Mouse (Mus musculus) T-helper 2 cell (primary cell): ENCODE data around the gene Rere.

Experiments used
- in situ Hi-C: fragments of 300-600 bp; cut with MboI, MseI; formaldehyde crosslinking; loops from one replicate; pipeline ENCODE4 v1.15.1; 2025; ENCODE audit warnings: high pct_unique_total_duplicates

Gene Rere

DNA sequence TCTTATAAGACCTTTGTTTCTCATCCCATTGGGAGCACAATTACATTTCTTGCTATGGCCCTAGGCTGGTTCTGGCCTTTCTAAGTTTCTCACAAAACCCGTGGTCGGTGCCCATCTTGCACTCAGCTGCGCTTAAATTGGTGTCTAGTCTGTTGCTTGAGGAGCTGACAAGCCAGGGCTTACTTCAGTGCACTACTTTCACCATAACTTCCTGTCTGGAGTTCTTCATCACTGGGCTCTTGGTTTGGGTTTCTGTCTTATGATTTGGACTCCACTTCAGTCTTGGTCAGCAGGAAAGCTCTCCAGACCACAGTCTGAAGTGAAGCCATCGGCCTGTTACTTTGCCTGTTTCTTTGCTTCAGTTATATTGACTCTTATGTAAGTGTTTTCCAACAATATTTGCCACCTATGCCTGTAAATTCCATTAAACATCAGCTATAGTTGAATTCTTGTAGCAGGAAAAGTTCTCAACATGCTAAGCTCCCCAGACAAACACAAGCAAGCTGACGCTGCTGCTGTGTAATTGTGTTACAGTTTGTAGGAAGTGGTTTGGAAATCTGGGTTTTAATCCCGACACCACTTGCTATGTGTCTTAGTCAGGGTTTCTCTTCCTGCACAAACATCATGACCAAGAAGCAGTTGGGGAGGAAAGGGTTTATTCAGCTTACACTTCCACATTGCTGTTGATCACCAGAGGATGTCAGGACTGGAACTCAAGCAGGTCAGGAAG lies 59.5 kb downstream of the Rere start:
- in situ Hi-C loops: loop anchor here (5.0 kb wide), 1 partner anchor 126 kb away; no protein-coding TSS in a partner anchor

DNA sequence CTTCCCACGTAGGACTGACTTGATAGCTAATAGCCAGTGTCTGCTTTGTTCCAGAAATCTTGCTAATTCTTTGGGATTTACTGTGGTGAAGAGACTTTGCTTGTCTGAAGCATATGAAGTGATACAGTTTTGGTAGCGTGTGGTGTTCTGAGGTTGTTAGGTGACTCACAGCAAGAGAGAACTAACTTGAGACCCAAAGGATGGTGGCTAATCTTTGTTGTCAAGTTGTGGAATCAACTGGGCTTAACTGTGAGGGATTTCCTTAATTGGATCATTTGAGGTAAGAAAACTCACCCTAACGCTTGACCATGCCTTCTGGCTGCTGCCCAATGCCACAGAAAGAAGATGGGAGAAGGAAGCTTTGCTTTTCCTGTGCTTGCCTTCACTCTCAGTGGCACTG lies 63.1 kb downstream of the Rere start:
- in situ Hi-C loops: loop anchor here (5.0 kb wide), 1 partner anchor 123 kb away; no protein-coding TSS in a partner anchor

DNA sequence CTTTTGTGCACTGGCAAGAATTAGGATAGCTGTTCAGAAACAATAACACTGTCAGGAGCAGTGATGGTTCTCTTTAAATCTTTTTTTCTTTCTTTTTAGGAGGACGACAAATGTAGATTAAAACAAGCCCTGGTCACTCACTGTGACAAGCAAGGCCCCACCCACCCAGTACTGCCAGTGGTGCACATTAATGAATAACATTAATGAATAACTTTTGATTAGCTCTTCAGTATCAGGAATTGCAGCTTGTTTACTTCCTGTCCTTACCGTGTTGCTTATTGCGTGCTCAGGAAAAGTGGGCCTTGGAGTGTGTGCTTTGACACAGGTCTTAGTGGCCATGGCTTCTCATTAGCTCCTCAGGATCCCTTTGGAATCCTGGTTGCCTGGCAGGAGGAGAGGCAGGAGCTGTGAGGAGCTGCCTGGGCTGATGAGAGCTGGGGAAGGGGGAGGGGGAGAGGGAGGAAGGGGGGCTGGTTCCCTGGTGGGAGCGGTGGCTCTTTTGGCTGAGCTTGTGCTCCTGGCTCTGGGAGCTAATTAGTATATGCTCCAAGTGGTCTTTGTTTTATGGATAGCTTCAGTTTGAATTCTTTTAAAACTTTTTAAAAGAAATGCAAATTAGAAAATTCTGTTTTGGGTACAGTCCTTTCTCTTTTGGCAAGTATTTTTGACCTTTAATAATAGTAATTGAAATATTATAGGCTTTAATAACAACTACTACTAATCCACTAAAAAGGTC lies 65.4 kb downstream of the Rere start:
- in situ Hi-C loops: no loop called here

DNA sequence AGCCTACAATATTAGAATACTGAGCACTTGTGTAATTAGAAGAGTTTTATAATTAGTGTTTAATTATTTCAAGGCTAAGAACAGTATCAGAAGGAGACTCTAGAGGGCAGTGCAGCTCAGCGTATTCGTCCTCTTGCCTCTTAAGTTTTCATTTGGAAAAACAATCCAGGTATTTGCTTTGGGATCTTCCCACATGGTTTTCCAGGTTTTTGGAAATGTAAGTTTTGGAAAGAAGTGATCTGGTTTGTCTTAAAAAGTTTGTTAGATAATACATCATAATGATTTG lies 65.9 kb downstream of the Rere start:
- in situ Hi-C loops: no loop called here

DNA sequence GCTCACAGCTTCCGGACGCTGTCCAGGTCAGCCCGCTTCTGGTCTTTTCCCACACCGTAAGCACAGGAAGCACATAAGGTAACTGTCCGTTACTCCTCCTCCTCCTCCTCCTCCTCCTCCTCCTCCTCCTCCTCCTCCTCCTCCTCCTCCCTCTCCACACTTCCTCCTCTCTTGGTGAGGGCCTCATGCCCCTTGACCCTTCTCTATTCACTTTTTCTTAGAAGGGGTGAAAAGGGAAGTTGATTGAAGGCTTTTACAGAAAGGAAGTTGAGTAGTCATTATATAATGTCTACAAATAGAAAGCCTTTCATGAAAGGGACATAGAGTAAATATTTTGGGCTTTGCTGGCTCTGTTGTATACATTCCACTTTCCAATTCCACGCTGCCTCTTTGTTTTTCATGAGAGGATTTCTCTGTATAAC lies 68.2 kb downstream of the Rere start:
- in situ Hi-C loops: no loop called here

DNA sequence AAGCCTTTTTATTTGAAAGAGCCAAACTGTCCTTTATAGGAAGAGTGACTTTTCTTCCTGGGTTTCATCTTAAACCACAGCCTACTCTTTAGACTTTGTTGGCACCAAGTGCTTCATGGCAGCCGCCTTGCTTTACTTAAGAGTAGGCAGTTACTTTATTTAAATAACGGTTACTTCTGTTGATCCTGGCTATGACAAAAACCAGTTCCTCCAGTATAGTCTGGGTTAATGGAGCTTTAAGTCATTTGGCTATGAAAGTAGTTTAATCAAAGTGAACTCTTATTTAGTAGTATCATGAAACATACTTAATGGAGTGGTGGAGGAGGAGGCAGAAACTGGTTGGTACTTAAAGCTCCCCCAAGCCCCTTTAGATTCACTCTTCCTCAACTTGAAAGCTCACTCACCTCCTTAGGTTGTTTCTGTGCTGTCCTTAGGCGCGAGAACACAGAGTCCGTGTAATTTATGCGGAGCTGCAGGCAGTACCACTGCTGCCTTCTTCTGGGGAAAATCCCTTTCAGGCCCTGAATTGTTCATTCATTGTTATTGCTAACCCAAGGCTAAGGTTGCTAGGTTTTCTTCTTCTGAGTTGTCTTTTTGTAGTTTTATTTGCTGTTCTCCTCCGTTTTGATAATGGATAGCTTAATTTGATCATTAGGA lies 70.1 kb downstream of the Rere start:
- in situ Hi-C loops: no loop called here

DNA sequence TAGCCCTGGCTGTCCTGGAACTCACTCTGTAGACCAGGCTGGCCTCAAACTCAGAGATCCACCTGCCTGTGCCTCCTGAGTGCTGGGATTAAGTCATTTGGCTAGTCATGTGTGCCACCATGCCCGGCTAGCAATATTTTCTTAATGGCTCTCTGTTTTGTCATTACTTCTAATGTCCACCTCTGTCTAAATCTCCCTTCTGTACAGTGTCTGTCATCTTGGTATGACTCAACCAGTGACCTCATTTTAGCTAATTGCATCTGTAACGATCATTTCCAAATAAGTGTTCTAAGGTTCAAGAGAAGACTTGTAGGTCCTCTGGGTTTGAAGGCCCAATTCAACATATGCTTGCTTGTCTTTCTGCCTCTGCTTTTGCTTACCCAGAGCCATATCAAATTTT lies 71.3 kb downstream of the Rere start:
- in situ Hi-C loops: no loop called here

DNA sequence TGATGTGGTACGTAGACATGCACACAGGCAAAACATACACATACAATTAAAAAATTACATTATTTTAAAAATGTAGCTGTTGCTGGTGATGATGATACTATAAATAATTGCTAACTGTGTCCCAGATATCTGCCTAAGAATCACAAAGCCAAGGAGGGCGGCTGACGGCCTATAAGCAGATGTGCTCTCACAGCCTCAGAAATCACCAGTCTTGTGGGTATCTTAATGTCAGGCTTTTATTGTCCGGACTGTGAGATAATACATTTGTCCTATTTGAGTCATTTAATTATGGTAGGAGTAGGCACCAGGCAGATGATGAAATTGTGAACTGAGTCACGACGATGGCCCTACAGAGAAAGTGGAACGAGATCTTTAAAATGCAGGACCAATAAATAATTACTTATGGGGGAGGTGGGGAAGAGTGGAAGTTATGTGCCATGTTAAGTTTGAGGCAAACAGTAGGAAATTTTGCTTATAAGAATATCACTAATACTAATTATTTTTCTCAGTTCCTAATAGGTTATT lies 72.0 kb downstream of the Rere start:
- in situ Hi-C loops: no loop called here

DNA sequence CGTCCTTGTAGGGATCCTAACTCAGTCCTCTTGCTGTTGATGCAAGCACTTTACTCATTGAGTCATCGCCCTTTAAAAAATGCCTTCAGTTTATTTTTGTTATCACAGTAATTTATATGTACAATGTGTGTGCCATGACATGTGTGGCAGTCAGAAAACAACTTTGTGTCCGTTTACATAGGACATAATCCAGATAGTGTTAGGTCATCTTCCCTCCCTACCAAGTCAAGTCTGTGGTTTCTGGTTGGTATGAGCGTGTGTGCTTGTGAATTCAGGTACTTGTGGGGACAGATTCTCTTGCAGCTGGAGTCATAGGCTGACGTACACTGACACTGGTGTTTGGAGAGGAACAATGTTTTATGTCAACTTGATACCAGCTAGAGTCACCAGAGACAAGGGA lies 74.4 kb downstream of the Rere start:
- in situ Hi-C loops: no loop called here

DNA sequence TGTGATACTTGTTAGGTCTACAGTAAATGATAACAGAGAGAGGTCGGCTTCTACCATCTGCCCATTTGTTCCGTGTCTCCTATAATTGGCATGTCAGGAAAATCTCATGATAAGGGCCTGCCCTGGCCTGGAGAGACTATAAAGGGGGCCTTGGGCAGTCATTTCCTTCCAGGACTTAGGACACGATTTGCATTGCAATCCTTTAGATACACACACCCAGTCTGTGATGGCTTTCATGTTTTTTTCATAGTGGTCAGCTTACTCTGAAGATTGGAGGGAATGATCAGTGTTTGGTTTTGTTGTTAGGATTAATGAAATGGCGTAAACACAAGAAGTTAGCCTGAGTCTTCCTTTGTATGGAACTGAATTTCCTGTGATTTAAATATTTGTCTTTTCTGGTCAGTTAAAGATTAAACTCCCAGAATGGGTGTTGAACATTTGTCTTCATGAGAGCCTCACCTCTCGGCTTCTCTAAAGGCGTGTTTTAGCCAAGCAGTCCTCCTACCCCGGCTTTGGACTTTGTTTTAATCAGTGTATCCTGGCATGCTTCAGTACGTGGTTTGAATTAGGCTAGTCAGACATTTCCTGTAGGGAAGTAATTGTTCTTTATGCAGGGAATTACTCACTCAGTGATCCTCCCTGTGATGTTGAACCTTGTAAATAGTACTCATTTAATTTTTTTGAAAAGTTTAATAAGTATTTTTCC lies 80.7 kb downstream of the Rere start:
- in situ Hi-C loops: no loop called here

DNA sequence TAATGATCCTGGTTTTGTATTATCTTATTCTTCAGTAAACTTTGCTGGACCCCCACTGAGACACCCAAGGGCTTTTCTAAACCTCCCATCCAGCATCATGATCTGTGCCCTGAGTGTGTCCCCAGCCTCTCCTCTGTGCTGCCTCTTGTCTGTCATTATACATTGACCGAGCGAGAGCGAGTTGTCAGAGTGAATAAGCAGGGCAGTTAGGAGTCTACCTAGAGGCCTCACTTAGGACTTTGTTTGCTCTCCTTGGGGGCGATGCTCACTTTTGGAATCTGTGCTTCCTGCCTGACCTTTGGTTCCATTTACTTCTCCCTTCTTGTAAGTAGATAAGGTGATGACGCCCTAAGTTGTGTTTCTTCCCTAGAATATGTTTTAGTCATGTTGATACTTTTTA lies 81.4 kb downstream of the Rere start:
- in situ Hi-C loops: no loop called here

DNA sequence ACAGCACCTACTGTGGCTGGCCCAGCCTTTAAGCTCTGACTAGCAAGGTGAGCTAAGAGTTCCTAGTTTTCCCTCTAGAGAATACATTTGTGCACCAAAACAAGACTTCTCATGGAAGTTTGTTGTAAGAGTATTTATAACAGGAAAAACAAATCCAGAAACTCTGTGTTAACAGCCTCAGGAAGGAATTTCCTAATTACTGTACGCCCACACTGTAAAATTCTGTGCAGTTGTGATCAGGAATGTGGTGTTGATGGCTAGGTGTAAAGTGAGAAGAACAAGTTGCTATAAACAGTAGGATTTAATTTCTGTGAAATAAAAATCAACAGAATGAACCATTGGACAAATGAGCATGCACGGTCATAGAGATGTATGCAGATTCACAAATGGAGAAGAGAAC lies 83.3 kb downstream of the Rere start:
- in situ Hi-C loops: no loop called here

DNA sequence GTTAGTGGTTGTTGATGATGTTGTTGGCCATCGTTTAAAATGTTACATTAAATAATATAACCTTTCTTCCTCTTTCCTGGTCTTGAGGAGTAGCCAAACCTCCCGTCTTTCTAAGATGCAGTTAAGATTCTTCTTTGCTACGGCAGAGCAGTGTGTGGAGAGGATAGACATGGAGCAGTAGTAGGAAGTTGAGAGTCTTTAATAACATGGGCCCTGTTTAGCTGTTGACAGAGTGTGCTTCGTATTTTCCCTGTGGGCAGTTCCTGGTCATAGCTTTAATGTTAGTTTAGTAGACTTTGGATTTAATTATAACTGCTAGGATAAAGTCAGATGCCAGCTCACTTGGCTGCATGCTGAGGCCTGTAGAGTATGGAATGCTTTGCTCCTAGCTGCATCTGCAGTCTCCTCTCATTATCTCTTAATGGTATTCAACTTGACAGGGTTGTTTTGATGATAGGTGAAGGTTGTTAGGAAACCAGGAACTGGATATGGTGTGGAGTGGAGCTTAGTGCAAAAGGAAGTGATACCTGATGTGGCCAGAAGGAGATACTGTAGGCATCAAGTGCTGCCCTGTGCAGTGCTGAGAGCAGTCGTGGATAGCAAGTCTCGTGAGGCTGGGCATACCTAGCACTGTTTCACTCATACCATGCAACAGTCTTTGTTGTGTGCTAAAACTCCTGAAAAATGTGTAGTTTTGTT lies 85.2 kb downstream of the Rere start:
- in situ Hi-C loops: no loop called here

DNA sequence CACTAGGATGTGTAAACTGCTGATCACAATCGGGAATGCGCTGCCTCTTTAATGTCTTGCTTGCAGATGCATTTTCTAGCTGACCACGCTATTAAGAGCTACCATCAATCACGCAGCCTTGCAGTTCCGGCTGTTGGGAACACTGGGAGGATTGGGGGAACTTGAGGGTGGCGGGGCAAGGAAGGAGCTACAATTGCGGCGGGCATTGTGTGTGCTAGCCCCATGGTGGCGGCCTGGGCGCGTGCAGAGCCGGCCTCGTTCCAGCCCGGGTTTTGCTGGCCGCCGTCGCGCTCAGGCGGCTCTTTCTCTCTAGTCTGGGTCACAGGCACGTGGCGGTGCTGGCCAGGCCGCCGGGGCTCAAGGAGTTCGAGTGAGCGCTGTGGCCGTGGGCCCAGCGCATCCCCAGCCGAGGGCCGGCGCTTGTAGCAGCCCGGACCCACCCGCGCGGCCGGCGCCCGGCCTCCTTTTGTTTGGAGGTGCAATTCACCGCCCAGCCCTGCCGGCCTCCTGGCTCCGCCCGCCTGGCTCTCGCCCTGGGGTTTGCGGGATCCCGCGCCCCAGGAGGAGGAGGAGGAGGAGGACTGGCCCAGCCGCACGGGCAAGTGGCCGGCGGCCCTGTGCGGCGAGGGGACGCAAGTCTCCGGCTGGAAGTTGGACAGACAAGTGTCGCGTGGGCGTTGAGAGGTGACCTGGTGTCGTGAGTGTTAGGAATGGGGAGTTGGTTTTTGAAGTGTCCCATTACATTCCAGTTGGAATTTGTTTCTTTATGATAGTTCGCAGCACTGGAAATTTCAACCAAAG lies 90.3 kb downstream of the Rere start:
- in situ Hi-C loops: loop anchor here (5.0 kb wide), 1 partner anchor 81 kb away; no protein-coding TSS in a partner anchor

DNA sequence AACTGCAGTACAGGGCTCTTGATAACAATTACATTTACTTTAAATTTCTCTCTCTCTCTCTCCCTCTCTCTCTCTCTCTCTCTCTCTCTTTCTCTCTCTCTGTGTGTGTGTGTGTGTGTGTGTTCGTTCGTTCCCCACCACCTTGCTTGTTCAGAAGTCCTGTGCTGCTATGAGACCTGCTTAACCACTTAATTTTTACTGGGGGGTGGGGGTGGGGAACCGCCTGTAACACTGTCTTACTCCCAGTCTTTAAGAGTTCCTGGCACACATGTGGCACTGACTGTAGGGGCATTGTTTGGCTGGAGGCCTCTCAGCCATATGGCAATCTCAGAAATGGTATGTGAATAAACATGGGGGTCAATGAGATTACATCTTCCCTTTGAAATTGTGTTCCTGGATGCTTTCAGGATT lies 91.2 kb downstream of the Rere start:
- in situ Hi-C loops: loop anchor here (5.0 kb wide), 1 partner anchor 80 kb away; no protein-coding TSS in a partner anchor

DNA sequence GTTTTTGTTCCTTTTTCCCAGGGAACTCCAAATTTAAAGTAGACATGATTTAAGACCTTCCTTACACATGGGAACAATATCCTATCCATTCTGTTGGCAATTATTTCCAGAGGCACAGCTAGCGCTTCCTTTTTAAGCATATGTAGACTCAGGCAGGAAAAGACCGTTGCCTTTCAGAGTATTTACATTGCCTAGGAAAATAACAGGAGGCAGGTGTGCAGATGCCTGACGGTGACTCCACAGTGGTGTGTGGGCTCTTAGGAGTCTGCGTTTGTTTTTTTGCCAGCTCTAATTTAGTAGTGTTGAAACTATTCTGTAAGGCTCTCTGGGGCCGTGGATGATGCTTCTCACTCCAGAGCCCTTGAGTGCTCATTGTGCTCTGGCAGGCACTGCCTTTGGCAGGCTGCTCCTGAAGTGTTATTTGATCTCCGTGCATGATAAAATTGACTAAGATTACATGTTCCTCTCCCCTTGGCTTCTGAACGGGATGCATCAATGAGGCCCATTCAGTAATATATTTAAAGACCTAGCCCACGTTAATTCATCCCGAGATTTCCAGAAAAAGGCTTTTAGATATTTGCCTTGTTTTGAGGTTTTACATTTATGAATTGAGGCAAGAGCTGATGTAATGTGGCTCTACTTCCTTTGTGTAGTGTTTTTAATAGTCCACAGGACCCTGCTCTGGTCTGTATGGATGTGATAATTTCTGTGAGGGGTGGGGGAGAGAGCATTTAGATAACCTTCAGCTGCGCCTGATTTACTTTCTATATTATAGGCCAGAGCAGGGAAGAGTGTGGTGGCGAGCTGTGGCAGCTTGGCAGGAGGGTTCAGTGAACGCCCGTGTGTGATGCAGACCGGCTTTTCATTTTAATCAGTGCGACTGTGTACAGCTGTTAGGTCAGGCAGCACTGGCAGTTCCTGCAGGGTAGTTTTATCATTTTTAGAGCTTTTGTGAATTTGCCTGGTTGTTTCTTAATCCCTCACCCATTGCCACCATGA lies 92.0 kb downstream of the Rere start:
- in situ Hi-C loops: loop anchor here (5.0 kb wide), 1 partner anchor 79 kb away; no protein-coding TSS in a partner anchor

DNA sequence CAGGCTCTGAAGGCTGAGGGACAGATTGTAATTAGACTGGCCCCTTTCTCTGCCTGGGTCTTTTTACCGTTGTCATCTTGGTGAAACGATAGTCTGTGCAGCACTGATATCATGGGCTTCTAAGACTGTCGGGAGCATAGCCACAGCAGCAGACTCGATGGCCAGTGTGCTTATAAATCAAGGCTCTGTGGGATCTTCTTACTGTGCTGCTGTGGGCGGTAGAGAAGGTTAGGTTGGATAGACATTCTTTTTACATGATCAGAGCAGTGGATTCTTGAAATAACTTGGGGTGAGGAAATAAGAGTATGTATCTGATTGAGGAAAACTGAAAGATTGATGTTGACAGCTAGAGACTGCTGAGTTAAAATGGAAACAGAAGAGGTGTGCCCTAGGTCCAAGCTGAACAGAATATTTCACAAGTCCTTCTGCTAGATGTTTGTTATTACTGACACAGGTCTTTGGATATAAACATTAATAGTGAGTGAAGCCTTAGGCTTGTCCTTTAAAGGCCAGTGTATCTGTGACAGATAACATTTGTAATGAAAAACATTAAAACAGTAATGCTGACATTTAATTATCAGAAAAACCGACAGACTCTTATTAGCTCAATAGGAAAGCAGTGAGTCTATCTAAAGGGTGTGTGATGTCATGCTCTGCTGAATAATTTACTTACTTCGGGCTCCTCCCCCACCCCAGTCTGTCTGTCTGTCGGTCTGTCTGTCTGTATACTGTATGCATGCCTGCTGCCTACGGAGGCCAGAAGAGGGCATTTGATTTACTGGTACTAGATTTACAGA lies 93.4 kb downstream of the Rere start:
- in situ Hi-C loops: loop anchor here (5.0 kb wide), 1 partner anchor 77 kb away; no protein-coding TSS in a partner anchor

DNA sequence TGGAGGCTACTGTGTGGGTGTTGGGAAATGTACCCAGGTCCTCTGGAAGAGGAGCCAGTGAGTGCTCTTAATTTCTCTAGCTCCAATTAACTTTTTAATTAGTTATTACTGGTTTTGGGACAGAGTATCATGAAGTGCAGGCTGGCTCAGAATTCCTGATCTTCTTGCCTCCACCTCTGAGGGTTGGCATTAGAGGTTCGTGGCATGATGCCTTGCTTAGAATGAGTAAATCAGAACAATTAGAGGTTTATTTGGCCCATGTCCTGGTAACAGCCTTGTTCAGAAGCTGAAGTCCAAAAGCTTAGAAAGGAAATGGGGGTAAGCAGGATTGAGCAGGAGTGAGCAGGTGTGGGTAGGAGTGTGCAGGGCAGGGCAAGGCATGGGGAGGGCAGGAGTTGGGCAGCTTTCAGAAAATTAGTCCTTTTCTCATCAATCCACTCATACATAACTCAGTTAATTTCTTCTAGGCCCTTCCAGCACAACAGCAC lies 94.0 kb downstream of the Rere start:
- in situ Hi-C loops: no loop called here
